Mouse (Mus musculus) brown adipose tissue, adult 24 weeks (tissue): ENCODE results near the gene Cox5a. TPM values are rescaled to one million over a fixed set of nuclear protein-coding genes. Genes with fewer than 3 reads are reported as not detected.

Source experiments
- H3K27ac ChIP-seq: fragments of 200-500 bp; replicated peaks from 2 replicates; pipeline ENCODE4 v1.5.1; 2012; ENCODE audit warnings: low read depth, mild to moderate bottlenecking, low read length
- H3K4me1 ChIP-seq: fragments of 200-500 bp; 2 replicates; pipeline ENCODE4 v1.6.1; 2012; ENCODE audit warnings: low read length, mixed read lengths; ENCODE audit not compliant: control insufficient read depth, insufficient read depth, insufficient read length
- H3K4me3 ChIP-seq: fragments of 200-500 bp; 2 replicates; pipeline ENCODE4 v1.5.1; 2012; ENCODE audit warnings: low read depth, mild to moderate bottlenecking, low read length, moderate library complexity; ENCODE audit not compliant: insufficient read depth
- polyA plus RNA-seq: library from polyadenylated mRNA; stranded (reverse); fragments of >200 nt; gene quantifications from 2 replicates; pipeline ENCODE4 v1.2.4, GENCODE M21; 2012; ENCODE audit not compliant: missing spikeins, insufficient read depth, insufficient read length

Gene Cox5a
- polyA plus RNA-seq, 1 experiment, result 2,595 TPM

DNA sequence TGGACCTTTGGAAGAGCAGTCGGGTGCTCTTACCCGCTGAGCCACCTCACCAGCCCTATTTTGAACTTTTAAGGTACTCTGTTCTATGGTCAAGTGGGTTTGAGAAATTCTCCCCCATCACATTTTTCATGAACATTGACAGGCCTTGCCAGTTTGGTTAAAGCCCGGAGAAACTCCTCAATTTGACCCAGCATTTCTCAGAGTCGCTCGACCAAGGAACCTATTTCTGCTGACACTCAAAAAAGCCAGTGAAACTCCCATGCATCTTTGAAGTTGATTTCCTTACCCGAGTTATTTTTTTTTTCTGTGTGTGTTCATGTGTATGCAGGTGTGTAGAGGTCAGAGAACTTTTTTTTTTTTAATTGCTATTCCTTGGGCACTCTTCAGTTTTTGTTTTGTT lies 43.5 kb downstream of the Cox5a start:
- Histone ChIP-seq H3K4me3 (no peak overlapping the region), H3K4me1 (peaks cover 20% of the 10 kb centered on the region), H3K27ac (no peak overlapping the region)

GRCm38 (mm10) chr9:57565741-57566221 lies 44.7 kb downstream of the Cox5a start:
- no peak overlapping the region for H3K27ac ChIP-seq

GRCm38 (mm10) chr9:57566846-57567245 lies 45.8 kb downstream of the Cox5a start:
- Histone ChIP-seq H3K4me1 (peaks cover 16% of the 10 kb centered on the region), H3K4me3 (no peak overlapping the region), H3K27ac (no peak overlapping the region)

More at GRCm38 (mm10) chr9:57565741-57566221, 44.7 kb downstream of the Cox5a start:
- Histone ChIP-seq H3K4me1 (peaks cover 20% of the 10 kb centered on the region), H3K4me3 (no peak overlapping the region)

DNA sequence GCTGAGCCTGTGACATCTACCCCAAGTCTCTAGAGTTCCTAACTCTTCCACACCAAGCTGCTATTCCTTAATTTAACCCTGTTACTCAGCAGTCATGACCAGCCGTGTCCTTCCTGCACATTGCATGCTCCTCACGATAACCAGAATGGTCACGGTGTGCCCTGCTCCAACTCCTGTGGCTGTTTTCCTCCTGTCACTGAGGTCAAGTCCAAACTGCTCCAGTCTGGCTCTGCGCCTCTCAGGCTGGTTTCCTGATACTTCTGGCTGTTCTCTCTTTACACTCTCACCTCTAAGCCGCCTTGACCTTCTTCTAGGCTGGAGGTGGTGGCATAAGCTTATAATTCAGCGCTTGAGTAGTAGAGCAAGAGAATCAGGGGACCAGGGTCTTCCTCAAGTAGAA lies 47.4 kb downstream of the Cox5a start:
- H3K4me1 ChIP-seq, result peaks cover 8% of the 10 kb centered on the region
- H3K27ac ChIP-seq, result no peak overlapping the region
- H3K4me3 ChIP-seq, result no peak overlapping the region

DNA sequence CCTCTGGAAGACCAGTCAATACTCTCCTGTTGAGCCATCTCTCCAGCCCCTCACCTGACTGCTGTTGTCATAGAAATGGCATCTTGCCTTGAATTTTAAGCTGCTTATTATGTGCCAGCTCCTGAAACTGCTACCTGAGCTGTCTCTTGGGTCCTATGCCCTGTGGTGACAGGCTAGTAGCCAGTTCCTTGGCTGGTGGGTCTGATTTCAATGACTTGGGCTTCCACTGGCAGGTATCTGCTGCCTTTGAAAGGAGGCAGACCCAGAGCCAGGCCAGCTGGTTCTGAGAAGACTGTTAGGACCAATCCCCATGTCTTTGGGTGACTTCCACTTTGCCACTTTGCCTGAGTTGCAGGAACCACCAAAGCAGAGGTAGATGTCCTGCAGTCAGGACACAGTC lies 53.3 kb downstream of the Cox5a start:
- H3K27ac ChIP-seq, result no peak overlapping the region
- H3K4me3 ChIP-seq, result no peak overlapping the region
- H3K4me1 ChIP-seq, result no peaks in the 10 kb centered on the region

- no peak overlapping the region for H3K4me3 ChIP-seq
- no peaks in the 10 kb centered on the region for H3K4me1 ChIP-seq
- no peak overlapping the region for H3K27ac ChIP-seq
Measured at GRCm38 (mm10) chr9:57575577-57575976, 54.5 kb downstream of the Cox5a start.

GRCm38 (mm10) chr9:57577144-57577849 lies 56.2 kb downstream of the Cox5a start:
- no peak overlapping the region for H3K4me3 ChIP-seq
- no peak overlapping the region for H3K27ac ChIP-seq
- no peaks in the 10 kb centered on the region for H3K4me1 ChIP-seq

Other genes with a start within 250 kb of the Cox5a start
- gene Ppcdc, start 81.2 kb upstream of the Cox5a start, polyA plus RNA-seq, result 16.5 and 22.5 TPM in 2 replicates
- 5.2 and 5.5 TPM in 2 replicates for gene Scamp5, start 53.2 kb upstream of the Cox5a start, polyA plus RNA-seq
- gene Rpp25, start 17.2 kb upstream of the Cox5a start, polyA plus RNA-seq, result not detected in 2 replicates
- gene Fam219b, start 16.3 kb downstream of the Cox5a start, polyA plus RNA-seq, result 6.2 and 7.2 TPM in 2 replicates
- 15.3 and 17.6 TPM in 2 replicates for gene Mpi, start 31.5 kb downstream of the Cox5a start, polyA plus RNA-seq
- 17.1 and 17.8 TPM in 2 replicates for gene Scamp2, start 39.7 kb downstream of the Cox5a start, polyA plus RNA-seq
- 3.6 and 5.1 TPM in 2 replicates for gene Ulk3, start 68.2 kb downstream of the Cox5a start, polyA plus RNA-seq
- gene Cplx3, start 85.0 kb downstream of the Cox5a start, polyA plus RNA-seq, result not detected in 2 replicates
- not detected in 2 replicates for gene Lman1l, start 99.5 kb downstream of the Cox5a start, polyA plus RNA-seq
- gene Csk, start 132.4 kb downstream of the Cox5a start, polyA plus RNA-seq, result 16.3 and 16.8 TPM in 2 replicates
- gene Cyp1a2, start 162.4 kb downstream of the Cox5a start, polyA plus RNA-seq, result not detected in 2 replicates
- gene Cyp1a1, start 166.7 kb downstream of the Cox5a start, polyA plus RNA-seq, result 2.6 and 4.5 TPM in 2 replicates
- 4.4 and 5.7 TPM in 2 replicates for gene Edc3, start 187.3 kb downstream of the Cox5a start, polyA plus RNA-seq
- 22.3 and 26.6 TPM in 2 replicates for gene Clk3, start 244.6 kb downstream of the Cox5a start, polyA plus RNA-seq